Mouse (Mus musculus) heart, adult 11 months (tissue): ENCODE data around the gene Fbxw14.
"Not testable (repeated sequence)": the region's sequence is repeated elsewhere in the genome, so short reads cannot be mapped to it uniquely, and the experiment has no call there.

ENCODE experiments used
- DNase-seq: peaks from one replicate; pipeline ENCODE4 v3.0.0; 2022

Gene Fbxw14

DNA sequence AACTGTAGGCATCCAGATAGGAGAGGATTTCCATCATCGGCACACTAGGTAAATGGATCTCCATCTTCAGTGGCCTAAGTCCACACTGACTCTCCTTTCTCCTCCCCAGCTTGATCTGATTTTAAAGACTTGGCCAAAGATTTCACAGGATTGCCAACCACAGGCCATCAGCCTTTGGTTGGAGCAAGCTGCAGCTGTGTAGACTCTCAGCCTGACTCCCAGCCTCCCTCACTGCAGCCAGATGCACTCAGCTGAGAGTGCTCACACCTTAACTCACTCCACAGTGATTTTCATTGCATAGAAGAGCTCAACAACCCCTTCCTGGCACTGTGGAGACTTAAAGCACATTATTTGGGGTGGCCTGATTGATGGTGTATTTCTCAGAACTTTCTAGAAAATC lies at the start of gene Fbxw14:
TSS of gene Fbxw14 (minus strand) at position 101 of the 400 bp plus-strand sequence.
- DNase-seq: not testable (repeated sequence)

DNA sequence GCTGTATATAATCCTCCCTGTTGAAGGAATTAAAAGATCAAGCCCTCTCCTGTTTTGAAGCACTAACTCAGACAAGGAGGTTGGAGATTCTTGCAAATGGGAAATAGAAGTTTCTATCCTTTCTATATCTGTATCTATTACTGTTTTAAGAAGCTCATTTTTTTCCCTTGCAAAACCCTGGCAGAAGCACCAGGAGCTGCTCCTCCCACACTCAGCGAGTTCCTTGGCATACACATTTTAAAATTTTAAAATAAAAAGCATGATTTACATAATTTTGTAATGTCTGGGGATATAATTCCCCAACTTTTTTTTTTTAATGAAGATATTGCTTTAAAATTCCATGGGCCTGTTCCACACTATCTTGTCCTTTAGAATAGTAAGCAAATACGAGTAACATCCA lies 24.4 kb downstream of the Fbxw14 start:
- DNase-seq: no peak

DNA sequence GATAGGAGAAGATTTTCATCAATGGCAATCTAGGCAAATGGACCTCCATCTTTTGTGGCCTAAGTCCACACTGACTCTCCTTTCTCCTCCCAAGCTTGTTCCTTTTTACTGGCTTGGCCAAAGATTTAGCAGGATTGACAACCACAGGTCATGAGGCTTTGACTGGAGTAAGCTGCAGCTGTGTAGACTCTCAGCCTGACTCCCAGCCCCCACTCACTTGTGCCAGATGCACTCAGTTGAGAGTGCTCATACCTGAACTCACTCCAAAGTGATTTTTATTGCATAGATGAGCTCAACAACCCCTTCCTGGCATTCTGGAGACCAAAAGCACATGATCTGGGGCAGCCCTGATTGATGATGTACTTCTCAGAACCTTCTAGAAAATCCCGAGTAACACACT lies 52.8 kb downstream of the Fbxw14 start, which contains the start of gene Fbxw20:
TSS of gene Fbxw20 (minus strand) at position 101 of the 400 bp plus-strand sequence.
- DNase-seq: peak; percentile 42
